Mouse (Mus musculus) ovary, postnatal 14 days (tissue): ENCODE data around the gene Aff1.
A peak's percentile ranks its signal among the peaks of the same experiment; 100 is the strongest.

Experiments
- DNase-seq: peaks from one replicate; pipeline ENCODE4 v3.0.0; 2022; ENCODE audit warnings: low spot score

The Aff1 gene

DNA sequence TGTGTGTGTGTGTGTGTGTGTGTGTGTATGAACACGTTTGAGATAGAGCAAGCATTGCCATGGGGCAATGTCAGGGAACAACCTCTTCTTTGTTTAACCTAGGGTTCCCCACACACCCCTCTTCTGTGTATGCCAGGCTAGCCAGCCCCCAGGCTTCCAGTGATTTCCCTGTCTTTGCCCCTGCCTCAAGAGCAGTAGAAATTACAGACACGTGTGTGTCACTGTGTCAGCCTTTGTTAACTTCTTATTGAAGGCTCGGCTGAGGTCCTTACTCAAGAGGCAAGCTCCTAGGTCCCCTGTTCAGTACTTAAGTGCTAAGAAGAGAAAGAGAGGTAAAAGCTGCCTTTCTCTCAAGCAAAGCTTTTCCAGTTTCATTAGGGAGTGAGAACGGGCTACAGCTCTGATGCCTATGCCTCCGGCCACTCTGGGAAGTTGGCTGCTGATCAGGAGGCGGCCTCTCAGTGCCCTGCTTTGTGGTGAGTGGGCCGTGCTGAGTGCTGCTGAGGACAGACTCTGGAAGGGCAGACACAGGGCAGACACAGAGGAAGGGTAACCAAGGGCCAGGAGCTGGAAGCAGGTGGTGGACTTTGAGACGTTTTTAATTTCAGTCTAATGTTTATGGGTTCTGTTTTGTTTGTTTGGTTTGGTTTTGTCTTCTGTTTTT is 111.9 kb downstream of the Aff1 start:
- no peak for DNase-seq

DNA sequence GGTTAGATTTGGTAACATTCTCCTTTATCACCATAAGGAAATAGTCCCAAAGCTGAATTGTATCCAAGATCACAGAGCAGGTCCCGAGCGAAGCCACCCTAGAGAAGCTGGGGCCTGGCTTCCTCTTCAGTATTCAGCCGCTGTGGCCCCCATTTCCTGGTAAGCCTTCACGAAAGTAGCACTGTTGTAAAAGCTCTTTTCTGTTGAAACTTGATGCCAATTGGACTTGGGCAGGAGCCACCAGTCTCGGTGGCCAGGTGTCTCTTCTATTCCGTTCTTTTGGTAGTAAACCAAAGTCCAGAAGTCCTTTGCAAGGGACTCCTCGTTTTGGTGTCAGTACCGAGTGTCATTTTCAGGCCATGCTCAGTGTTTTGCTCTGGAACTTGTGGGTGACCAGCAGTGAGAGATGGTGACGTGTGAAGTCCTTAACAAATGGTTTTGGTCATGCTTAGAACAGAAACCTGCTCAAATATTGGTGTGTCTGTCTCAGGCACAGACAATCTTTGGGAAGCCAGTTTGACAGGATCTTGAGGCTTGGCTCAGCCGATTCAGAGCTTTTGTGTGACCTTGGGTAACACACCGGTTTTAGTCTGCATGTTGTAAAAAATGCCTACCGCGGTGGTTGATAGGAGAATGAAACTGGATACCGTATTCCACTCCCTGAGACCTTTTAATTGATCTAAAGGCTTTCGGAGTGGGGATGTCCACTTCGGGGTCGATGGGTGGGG is 114.8 kb downstream of the Aff1 start:
- no peak for DNase-seq

- no peak for DNase-seq
Measured at GRCm38 (mm10) chr5:103807637-103808312, 115.6 kb downstream of the Aff1 start.

GRCm38 (mm10) chr5:103809674-103810330 is 117.6 kb downstream of the Aff1 start:
- DNase-seq, result no peak

GRCm38 (mm10) chr5:103813291-103813690 is 121.1 kb downstream of the Aff1 start:
- no peak for DNase-seq

DNA sequence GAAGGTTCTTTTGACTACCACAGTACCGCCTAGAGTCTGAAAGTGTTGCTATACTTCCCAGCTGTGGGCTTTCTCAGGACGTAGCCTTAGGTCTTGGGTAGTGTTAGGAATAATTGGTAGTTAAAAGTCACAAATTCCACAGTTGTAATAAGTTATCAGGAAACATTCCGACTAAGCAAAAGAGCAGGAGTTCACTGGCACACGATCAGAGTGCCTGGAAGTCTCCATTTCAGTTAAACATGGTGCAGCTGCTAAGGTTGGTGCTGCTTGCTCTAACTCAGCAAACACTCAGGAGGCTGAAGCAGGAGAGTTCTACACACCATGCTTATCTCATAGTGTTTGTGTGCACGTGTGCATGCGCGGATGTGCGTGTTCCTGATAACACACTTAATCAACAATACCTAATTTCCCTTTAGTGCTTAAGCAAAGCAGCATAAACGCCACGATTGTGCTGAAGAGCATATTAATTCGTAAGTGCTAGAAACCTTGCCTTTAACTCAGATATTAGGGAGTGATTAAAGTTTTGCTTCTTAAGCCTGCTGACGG is 121.9 kb downstream of the Aff1 start:
- no peak for DNase-seq

GRCm38 (mm10) chr5:103814551-103815248 is 122.5 kb downstream of the Aff1 start:
- no peak for DNase-seq

GRCm38 (mm10) chr5:103815249-103815617 is 123.1 kb downstream of the Aff1 start:
- no peak for DNase-seq

- no peak for DNase-seq
Measured at GRCm38 (mm10) chr5:103816718-103817117, 124.5 kb downstream of the Aff1 start.

DNA sequence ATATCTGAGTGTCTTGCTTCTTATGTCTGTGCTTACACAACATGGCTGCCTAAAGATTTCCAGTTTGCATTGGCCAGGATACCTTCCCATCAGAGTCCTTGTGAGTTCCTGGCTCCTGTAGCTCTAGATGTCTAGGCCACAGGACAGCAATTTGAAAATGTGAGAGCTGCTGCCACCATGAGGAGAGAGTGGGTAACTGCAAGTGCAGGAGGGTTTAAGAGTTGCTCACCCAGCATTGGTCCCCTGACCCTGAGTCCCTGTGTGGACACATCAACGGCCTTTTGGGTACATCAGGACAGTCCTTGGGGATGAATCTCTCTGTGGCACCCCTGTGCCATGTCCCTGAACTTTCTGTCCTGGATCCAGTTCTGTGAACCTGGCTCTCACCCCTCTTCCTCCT is 125.6 kb downstream of the Aff1 start:
- DNase-seq, result peak; percentile 72

DNA sequence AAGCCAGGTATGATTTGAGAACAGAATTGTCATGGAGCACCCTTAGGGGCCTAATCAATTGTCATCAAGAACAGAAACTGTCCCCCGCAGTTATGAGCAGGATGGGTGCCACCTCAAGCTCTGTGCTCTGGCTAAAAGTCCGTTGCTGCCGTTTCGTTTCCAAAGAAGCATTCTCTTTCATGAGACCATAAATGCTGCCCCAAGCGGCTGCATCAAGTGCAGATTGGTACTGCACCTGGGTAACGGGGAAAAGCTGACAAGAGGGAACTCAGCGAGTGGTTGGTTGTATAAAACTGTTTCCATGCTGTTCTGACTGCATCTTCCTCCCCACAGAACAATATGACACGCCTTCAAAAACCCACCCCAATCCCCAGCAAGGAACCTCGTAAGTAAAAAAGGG is 126.4 kb downstream of the Aff1 start:
- no peak for DNase-seq

DNA sequence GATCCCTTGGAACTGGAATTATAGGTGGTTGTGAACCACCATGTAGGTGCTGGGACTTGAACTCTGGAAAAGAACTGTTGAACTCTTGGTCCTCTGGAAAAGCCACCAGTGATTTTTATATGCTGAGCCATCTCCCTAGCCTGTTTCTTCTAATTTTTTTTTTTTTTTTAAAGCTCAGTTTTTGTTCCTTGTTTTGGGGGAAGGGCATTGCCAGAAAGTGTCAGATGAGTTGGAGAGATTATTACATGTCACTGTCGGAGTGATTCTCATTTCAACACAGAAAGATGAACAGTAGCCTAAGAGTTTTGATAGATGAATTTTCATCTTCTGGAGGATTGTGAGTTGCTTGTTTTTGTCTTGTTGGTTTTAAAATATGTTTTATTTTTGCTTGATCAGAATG is 127.5 kb downstream of the Aff1 start:
- DNase-seq, result no peak

GRCm38 (mm10) chr5:103821062-103821461 is 128.9 kb downstream of the Aff1 start:
- DNase-seq, result no peak

GRCm38 (mm10) chr5:103821500-103822298 is 129.5 kb downstream of the Aff1 start:
- no peak for DNase-seq

- DNase-seq, result no peak
Measured at GRCm38 (mm10) chr5:103822949-103823348, 130.8 kb downstream of the Aff1 start.

- DNase-seq, result no peak
Measured at GRCm38 (mm10) chr5:103828304-103828703, 136.1 kb downstream of the Aff1 start.

DNA sequence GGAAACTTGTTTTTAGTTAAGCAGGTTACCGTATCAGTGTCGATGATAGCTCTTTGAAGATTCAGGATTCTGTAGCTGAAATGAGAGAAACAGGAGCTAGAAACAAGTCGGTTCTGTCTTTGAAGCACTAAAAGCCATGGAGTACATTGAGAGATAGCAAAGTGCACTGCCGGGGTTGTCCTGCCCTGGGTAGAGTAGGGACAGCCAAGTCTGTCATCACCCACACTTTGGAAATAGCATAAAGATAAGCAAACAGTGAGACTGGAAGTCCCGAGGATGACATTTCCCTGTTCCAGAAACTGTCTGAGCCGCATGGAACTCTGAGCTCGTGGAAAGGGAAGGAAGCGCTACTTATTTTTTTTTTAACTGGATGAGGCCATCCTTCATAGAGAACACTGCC is 136.6 kb downstream of the Aff1 start:
- DNase-seq, result no peak

DNA sequence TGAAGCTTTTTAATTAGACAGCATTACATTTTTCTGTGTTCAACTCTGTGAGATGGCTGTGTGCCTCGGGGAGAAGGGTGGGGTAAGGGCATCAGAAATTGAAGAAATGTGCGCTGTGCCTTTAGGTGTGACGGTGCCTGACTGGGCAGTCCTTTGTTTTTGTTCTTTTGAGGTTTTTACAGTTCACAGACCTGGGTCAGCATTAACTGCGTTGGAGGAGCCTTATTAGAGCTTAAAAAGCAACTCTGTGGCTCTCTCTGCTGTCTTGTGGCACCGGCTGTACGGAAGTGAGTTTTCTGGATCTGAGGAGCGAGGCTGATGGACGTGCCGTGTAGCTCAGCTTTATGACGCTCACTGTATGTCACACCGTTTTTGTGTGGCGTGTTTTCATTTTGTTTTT is 137.0 kb downstream of the Aff1 start:
- DNase-seq, result no peak

- no peak for DNase-seq
Measured at GRCm38 (mm10) chr5:103830886-103831285, 138.7 kb downstream of the Aff1 start.

- DNase-seq, result no peak
Measured at GRCm38 (mm10) chr5:103835471-103836147, 143.4 kb downstream of the Aff1 start.
